Mouse (Mus musculus) frontal cortex, adult 2 months (tissue): ENCODE measurements around the gene Ryr3. TPM values are rescaled to one million over a fixed set of nuclear protein-coding genes. Genes with fewer than 3 reads are reported as not detected.
A peak's percentile ranks its signal among the peaks of the same experiment; 100 is the strongest.

Source experiments
- DNase-seq, 2 experiments: peaks; one replicate each; pipeline ENCODE4 v3.0.0; 2022; ENCODE audit warnings: low spot score in 1 of 2; ENCODE audit errors: extremely low spot score in 1 of 2
- polyA plus RNA-seq: library from polyadenylated mRNA; depleted of rRNA; stranded (reverse); fragments of >200 nt; gene quantifications from 2 replicates; pipeline ENCODE4 v1.2.3, GENCODE M21; 2012

The Ryr3 gene
- polyA plus RNA-seq, 1 experiment = 23.5 TPM

DNA sequence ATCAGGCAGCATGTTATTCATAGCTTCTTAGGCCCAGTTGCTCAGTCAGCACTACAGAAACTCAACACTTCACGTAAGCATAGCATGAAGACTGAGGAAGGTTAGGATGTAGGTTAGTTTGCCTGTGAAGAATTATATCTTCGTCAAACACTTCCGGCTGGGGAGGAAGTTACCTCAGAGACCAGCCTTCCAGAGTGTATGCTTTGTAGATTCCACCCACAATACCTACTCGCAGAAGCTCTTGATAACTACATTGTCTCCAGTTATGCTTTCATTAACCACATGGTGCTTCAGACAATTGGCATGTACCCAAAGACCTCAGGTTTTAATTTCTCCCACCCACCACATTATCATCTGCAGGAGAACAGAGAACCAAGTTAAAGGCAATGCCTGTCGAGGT lies 535.1 kb downstream of the Ryr3 start:
- DNase-seq = no peak

- DNase-seq = no peak
Measured at GRCm38 (mm10) chr2:112677246-112677645, 539.6 kb downstream of the Ryr3 start.

DNA sequence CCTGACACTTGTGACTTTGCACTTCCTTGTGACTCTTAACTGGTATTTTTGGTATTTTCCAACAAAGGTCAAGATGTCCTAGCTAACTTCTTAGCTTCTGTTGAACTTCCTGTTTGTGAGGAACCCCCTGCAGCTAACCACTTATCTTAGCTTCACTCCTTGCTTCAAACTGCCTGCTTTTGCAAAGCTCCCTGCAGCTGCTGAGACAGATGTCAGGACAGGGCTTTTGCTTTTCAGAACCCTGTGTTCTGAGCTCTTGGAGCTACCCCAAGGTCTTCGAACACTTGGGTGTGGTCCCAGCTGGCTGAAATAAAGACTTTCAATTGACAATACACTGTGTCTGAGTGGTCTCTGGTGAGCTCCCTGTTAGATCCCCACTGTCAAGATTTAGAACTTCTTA lies 540.2 kb downstream of the Ryr3 start:
- DNase-seq = no peak

DNA sequence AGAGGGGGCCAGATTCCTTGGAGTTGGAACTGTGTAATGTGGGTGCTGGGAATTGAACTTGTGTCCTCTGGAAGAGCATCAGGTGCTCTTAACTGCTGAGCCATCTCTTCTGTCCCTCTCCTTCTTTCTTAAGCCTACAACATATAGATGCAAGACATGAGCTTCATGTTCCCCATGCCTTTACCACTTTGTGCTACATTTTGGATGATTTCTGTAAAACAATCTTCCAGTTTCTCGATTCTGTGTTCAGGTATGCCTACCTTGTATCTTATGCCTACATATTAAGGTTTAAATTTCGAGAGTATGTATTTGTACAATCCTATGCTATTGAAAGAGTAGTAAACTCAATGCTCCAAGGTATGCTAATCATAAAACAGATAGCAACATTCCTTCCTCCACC lies 540.7 kb downstream of the Ryr3 start:
- no peak for DNase-seq

GRCm38 (mm10) chr2:112669461-112669860 lies 547.4 kb downstream of the Ryr3 start:
- DNase-seq = no peak

DNA sequence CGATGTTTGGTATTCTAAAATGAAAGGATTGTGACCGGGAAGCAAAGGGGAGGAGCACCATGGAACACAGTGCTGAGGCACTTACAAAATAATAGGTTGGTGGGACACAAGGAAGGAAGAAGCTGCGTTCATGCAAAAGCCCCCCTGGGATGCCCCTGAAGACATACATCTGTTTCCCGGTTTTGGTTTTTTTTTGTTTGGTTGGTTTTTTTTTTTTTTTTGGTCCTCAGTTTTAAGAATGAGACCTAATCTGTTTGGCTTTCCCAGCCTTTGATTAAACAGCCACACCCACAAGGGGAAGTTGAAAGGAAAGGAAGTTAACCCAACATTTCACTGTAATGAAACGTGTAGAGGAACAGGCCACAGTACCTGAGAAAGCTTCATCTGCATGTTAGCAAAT lies 560.8 kb downstream of the Ryr3 start:
- DNase-seq = no peak

DNA sequence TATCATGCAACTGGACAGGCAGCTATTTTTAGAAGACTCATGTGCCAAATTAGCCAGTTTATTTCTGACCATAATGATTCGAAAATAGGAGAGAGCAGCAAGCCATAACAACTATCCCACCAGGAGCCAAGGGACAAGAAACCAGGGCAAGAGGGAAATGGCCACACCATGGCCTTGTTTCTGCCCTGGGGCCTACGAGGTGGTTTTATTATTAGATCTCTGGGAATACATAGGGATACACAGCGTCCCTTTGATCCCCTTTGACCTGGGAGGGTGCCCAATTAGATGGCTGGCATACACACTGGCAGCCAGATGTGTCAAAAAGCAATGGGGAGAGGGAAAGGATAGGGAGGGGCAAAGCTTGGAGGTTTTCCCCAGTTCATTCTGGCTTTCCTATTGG lies 563.1 kb downstream of the Ryr3 start:
- DNase-seq = no peak

DNA sequence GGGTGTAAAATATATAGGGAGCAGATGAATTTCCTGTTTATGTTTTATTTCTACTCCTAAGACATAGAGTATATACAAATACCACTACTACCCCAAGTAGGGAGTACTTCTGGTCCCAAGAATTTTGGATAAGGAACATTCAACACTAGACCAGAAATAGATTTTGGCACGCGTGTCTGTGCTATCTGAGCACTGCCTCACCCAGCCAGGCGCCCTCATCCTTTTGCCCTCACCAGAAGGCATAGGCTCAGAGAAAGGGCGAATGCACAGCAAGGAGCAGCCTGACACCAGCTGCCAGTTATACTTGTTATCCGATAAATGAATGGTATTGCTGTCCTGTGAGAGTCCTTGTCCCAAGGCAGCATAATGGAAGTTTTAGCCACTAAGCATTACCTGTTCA lies 579.7 kb downstream of the Ryr3 start:
- DNase-seq = no peak

- peak; percentile 48 to 62 for DNase-seq
Measured at GRCm38 (mm10) chr2:112632536-112632935, 584.4 kb downstream of the Ryr3 start.

DNA sequence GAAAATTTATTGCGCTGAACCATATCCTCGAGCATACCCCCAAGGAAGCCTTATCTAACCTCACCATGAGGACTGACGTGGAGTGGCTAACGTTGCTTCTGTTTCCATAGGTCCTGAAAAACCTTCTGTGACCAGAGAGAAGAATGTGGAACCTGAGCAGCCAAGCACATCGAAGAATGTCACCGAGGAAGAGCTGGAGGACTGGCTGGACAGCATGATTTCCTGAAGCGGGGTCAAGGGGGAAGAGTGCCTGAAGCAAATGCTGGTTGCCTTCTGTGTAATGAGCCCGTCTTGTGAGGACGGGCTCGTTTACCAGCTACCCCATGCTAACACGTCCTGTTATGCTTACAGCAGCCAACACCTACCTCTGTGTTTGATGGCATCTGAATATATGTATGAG lies 586.2 kb downstream of the Ryr3 start:
- no peak for DNase-seq

- no peak for DNase-seq
Measured at GRCm38 (mm10) chr2:112625156-112625555, 591.7 kb downstream of the Ryr3 start.

GRCm38 (mm10) chr2:112617206-112617605 lies 599.7 kb downstream of the Ryr3 start:
- DNase-seq = no peak

DNA sequence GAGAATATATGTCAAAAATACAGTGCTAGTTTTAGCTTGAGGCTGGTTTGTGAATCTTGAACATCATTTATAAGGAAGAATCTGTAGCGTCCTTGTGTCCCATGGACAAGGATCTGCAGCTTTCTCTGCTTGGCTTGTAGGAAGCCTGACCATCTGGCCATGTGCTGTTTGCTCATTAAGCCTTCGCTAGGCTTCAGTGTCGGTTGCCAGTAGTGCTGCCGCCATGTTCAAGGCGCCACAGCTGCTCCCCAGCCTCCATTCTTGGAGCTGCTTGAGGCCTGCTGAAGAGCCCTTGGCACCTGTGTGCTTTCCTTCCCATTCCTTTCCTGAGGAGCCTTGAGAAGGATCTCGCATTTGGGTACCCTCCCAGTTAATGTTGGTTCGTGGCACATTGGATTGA lies 602.5 kb downstream of the Ryr3 start:
- no peak for DNase-seq

DNA sequence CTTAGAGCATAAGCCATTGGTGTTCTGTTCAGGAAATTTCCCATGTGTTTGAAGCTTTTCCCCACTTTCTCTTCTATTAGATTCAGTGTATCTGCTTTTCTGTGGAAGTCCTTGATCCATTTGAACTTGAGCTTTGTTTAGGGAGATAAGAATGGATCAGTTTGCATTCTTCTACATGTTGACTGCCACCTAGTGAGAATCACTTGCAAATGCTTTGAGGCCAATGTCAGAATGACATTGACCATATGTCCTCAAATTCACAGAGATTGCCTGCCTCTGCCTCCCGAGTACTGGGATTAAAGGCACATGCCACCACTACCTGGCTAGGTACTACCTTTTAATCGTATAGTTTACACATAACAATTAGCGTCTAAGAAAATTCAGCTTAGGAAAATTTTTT lies 604.3 kb downstream of the Ryr3 start:
- DNase-seq = no peak

- peak in 1 of 2 experiments; percentile 7 for DNase-seq
Measured at GRCm38 (mm10) chr2:112606536-112606935, 610.4 kb downstream of the Ryr3 start.

GRCm38 (mm10) chr2:112602487-112602886 lies 614.4 kb downstream of the Ryr3 start:
- peak in 1 of 2 experiments; percentile 31 for DNase-seq

DNA sequence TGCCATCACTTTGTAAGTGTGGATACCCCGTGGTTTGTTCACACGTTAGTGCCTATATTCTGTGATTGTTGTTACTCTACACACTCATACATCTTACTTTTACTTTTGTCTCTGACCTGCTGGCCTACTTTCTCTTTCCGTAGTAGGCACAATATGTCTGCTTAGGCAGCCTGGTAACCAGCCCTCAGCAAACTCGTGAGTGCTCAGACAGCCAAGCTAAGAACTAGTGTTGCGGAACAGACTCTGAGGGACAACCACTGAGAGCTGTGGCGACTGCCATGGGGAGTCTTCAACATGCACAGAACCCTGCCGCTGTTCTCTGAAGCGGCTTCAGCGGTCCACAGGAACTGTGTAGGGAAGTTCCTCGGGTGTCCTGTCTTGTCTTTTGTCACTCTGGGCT lies 616.7 kb downstream of the Ryr3 start:
- no peak for DNase-seq

- no peak for DNase-seq
Measured at GRCm38 (mm10) chr2:112597064-112597463, 619.8 kb downstream of the Ryr3 start.

DNA sequence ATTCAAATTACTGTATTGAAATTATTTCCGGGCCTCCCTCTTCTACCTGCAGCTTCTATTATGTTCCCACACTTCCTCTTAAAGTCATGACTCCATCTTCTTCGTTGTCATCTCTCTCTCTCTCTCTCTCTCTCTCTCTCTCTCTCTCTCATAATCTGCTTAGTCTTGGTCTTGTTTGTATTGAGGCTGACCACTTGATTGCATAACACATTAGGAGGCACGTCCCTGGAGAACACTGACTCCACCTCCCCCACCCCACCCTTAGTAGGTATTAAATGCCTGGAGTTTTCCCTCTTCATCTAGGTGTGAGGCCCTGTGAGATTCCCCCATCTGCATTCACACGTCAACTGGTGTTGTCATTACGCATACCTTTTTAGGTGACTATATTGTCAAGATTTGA lies 620.5 kb downstream of the Ryr3 start:
- DNase-seq = no peak

DNA sequence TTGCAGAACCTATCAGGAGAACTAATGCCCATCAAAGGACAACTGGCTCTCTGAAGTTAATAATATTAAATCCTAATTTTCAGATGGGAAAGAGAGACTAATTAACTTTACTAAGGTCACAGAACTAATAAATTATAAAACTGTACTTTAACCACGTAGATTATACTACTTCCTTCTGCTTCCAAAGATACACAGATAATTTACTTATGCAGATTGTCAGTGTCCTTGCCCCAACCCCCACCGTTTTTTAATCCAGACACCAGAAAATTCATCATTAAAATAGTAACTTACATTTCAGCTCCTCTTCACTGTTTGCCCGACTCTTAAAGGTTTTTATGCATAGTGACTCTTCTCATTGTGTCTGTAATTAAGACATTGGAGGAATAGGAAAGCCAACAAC lies 621.1 kb downstream of the Ryr3 start:
- no peak for DNase-seq

- no peak for DNase-seq
Measured at GRCm38 (mm10) chr2:112593781-112594180, 623.1 kb downstream of the Ryr3 start.

DNA sequence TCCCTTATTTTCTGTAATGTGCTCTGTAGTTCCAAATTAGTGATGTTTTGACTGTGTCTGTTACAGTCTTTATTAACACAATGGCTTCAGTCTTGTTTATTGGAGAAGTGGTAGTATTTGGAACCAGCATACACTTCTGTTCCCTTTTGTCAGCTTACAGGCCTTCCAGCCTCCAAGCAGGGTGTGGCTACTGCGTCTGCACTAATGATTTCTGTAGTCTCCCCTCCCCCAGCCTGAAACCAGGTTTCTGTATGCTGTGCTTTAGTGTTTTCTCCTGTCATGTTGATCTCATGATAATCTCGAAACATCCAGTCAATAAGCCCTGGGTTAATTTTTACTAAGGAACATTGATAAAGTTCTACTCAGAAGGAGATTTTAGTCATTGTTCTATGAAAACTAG lies 623.6 kb downstream of the Ryr3 start:
- no peak for DNase-seq

GRCm38 (mm10) chr2:112591451-112591871 lies 625.4 kb downstream of the Ryr3 start:
- peak in 1 of 2 experiments; percentile 66 for DNase-seq
